Mouse (Mus musculus) lung, postnatal 0 days (tissue): Measurements from ENCODE around the gene Kynu. TPM values are rescaled to one million over a fixed set of nuclear protein-coding genes. Genes with fewer than 3 reads are reported as not detected.
A peak's percentile ranks its signal among the peaks of the same experiment; 100 is the strongest.

Source experiments
- ATAC-seq: fragments of 200-750 bp; cut with Nextera tagmentation; 2 replicates; pipeline ENCODE4 v1.8.0; 2017; ENCODE audit warnings: moderate library complexity
- DNase-seq: peaks from one replicate; pipeline ENCODE4 v3.0.0-alpha.2; 2016; ENCODE audit warnings: low spot score
- H3K27ac ChIP-seq: fragments of 300-500 bp; sonication (generic); 2 replicates; pipeline ENCODE4 v1.5.1; 2014; ENCODE audit warnings: antibody characterized with exemption, mild to moderate bottlenecking, low read length, mixed read lengths
- H3K27me3 ChIP-seq: fragments of 300-500 bp; sonication (generic); replicated peaks from 2 replicates; pipeline ENCODE4 v1.6.1; 2014; ENCODE audit warnings: low read length, mixed read lengths; ENCODE audit not compliant: insufficient read depth
- H3K36me3 ChIP-seq: fragments of 300-500 bp; sonication (generic); 2 replicates; pipeline ENCODE4 v1.6.1; 2014; ENCODE audit warnings: low read length, mixed read lengths; ENCODE audit not compliant: insufficient read depth
- H3K4me1 ChIP-seq: fragments of 300-500 bp; sonication (generic); 2 replicates; pipeline ENCODE4 v1.6.1; 2014; ENCODE audit warnings: antibody characterized with exemption, low read depth, low read length, mixed read lengths; ENCODE audit not compliant: insufficient read depth
- H3K4me2 ChIP-seq: fragments of 300-500 bp; sonication (generic); replicated peaks from 2 replicates; pipeline ENCODE4 v1.6.1; 2014; ENCODE audit warnings: low read depth, mild to moderate bottlenecking, low read length, moderate library complexity, mixed read lengths
- H3K4me3 ChIP-seq: fragments of 300-500 bp; sonication (generic); 2 replicates; pipeline ENCODE4 v1.5.1; 2014; ENCODE audit warnings: low read depth, low read length
- H3K9ac ChIP-seq: fragments of 300-500 bp; sonication (generic); replicated peaks from 2 replicates; pipeline ENCODE4 v1.6.1; 2014; ENCODE audit warnings: low read depth, mild to moderate bottlenecking
- H3K9me3 ChIP-seq: fragments of 300-500 bp; sonication (generic); 2 replicates; pipeline ENCODE4 v1.6.1; 2016; ENCODE audit warnings: low read length, mixed read lengths
- CTCF ChIP-seq: IDR thresholded peaks from 2 replicates; pipeline ENCODE4 v1.5.1; 2016; ENCODE audit warnings: antibody characterized with exemption, mild to moderate bottlenecking
- EP300 ChIP-seq: IDR thresholded peaks from 2 replicates; pipeline ENCODE4 v1.6.1; 2016; ENCODE audit warnings: antibody characterized with exemption, mild to moderate bottlenecking, control low read depth
- WGBS: fragments of 180-500 bp; shearing (Covaris S2); extraction: QIAGEN DNeasy Blood & Tissue Kit; methylation state at CpG from one replicate; pipeline ENCODE4 v1.1.7; 2014; 5-methylcytosine and 5-hydroxymethylcytosine counted together
- polyA plus RNA-seq: library from polyadenylated mRNA; unstranded; fragments of >200 nt; fragmentation: Nextera tagmentation; extraction: Ambion mirVana; gene quantifications from 2 replicates; pipeline ENCODE4 v1.2.1, GENCODE M21; 2015

Gene Kynu
- polyA plus RNA-seq, 1 experiment from 2014 or later = 0.88 TPM

- H3K9ac ChIP-seq = no peak overlapping the region
- no peak overlapping the region for H3K27ac ChIP-seq
- no peak overlapping the region for H3K4me2 ChIP-seq
- no peak for DNase-seq
- no peaks in the 10 kb centered on the region for H3K4me1 ChIP-seq
- H3K27me3 ChIP-seq = no peaks in the 10 kb centered on the region
- no peak overlapping the region for H3K4me3 ChIP-seq
- TF ChIP-seq CTCF (no peak), EP300 (no peak)
- H3K9me3 ChIP-seq = no peaks in the 10 kb centered on the region
- H3K36me3 ChIP-seq = no peaks in the 10 kb centered on the region
- WGBS = 56% methylated on average over 4 of the region's 4 CpGs
- ATAC-seq = no peak
These were observed 120.1 kb downstream of the Kynu start for GRCm38 (mm10) chr2:43675277-43675676.

GRCm38 (mm10) chr2:43690402-43690801, 135.3 kb downstream of the Kynu start:
- no peaks in the 10 kb centered on the region for H3K9me3 ChIP-seq
- no peak for ATAC-seq
- H3K27ac ChIP-seq = no peak overlapping the region
- no peaks in the 10 kb centered on the region for H3K4me1 ChIP-seq
- no peaks in the 10 kb centered on the region for H3K27me3 ChIP-seq
- 66% methylated on average over 2 of the region's 2 CpGs for WGBS
- no peak overlapping the region for H3K9ac ChIP-seq
- TF ChIP-seq EP300 (no peak), CTCF (no peak)
- H3K4me3 ChIP-seq = no peak overlapping the region
- DNase-seq = no peak
- no peaks in the 10 kb centered on the region for H3K36me3 ChIP-seq
- H3K4me2 ChIP-seq = no peak overlapping the region

GRCm38 (mm10) chr2:43691290-43691689, 136.2 kb downstream of the Kynu start:
- H3K27me3 ChIP-seq = no peaks in the 10 kb centered on the region
- H3K4me1 ChIP-seq = no peaks in the 10 kb centered on the region
- no peaks in the 10 kb centered on the region for H3K36me3 ChIP-seq
- WGBS = 68% methylated on average over 2 of the region's 2 CpGs
- ATAC-seq (no peak), DNase-seq (no peak)
- H3K4me2 ChIP-seq = no peak overlapping the region
- H3K27ac ChIP-seq = no peak overlapping the region
- H3K9ac ChIP-seq = no peak overlapping the region
- no peaks in the 10 kb centered on the region for H3K9me3 ChIP-seq
- no peak for TF ChIP-seq EP300
- TF ChIP-seq CTCF = no peak
- no peak overlapping the region for H3K4me3 ChIP-seq

- no peaks in the 10 kb centered on the region for H3K27me3 ChIP-seq
- no peak overlapping the region for H3K4me2 ChIP-seq
- H3K4me3 ChIP-seq = no peak overlapping the region
- TF ChIP-seq CTCF (no peak), EP300 (no peak)
- H3K4me1 ChIP-seq = no peaks in the 10 kb centered on the region
- H3K9me3 ChIP-seq = no peaks in the 10 kb centered on the region
- H3K9ac ChIP-seq = no peak overlapping the region
- DNase-seq (no peak), ATAC-seq (no peak)
- H3K36me3 ChIP-seq = no peaks in the 10 kb centered on the region
- WGBS = 72% methylated on average over 3 of the region's 3 CpGs
- no peak overlapping the region for H3K27ac ChIP-seq
These were observed 140.5 kb downstream of the Kynu start for GRCm38 (mm10) chr2:43695635-43696034.

- Histone ChIP-seq H3K27me3 (no peaks in the 10 kb centered on the region), H3K9me3 (no peaks in the 10 kb centered on the region), H3K4me1 (no peaks in the 10 kb centered on the region), H3K36me3 (no peaks in the 10 kb centered on the region), H3K4me3 (no peak overlapping the region), H3K27ac (no peak overlapping the region), H3K4me2 (no peak overlapping the region), H3K9ac (no peak overlapping the region)
- WGBS = 89% methylated on average over 2 of the region's 2 CpGs
- ATAC-seq (no peak), DNase-seq (no peak)
- TF ChIP-seq EP300 (no peak), CTCF (no peak)
These were observed 157.5 kb downstream of the Kynu start for GRCm38 (mm10) chr2:43712611-43713138.

- no peaks in the 10 kb centered on the region for H3K27me3 ChIP-seq
- peak; percentile 87 for TF ChIP-seq CTCF
- TF ChIP-seq EP300 = no peak
- no peak overlapping the region for H3K9ac ChIP-seq
- WGBS = 14% methylated on average over 14 of the region's 14 CpGs
- ATAC-seq (peak; percentile 74), DNase-seq (peak; percentile 85)
- no peak overlapping the region for H3K27ac ChIP-seq
- no peaks in the 10 kb centered on the region for H3K9me3 ChIP-seq
- no peaks in the 10 kb centered on the region for H3K36me3 ChIP-seq
- no peak overlapping the region; the same call in 1 of the 2 replicates for H3K4me2 ChIP-seq
- H3K4me3 ChIP-seq = no peak overlapping the region
- H3K4me1 ChIP-seq = no peaks in the 10 kb centered on the region
These were observed 167.4 kb downstream of the Kynu start for GRCm38 (mm10) chr2:43722446-43723103.
